Mouse (Mus musculus): ENCODE results near the gene Ankrd34a.

DNA sequence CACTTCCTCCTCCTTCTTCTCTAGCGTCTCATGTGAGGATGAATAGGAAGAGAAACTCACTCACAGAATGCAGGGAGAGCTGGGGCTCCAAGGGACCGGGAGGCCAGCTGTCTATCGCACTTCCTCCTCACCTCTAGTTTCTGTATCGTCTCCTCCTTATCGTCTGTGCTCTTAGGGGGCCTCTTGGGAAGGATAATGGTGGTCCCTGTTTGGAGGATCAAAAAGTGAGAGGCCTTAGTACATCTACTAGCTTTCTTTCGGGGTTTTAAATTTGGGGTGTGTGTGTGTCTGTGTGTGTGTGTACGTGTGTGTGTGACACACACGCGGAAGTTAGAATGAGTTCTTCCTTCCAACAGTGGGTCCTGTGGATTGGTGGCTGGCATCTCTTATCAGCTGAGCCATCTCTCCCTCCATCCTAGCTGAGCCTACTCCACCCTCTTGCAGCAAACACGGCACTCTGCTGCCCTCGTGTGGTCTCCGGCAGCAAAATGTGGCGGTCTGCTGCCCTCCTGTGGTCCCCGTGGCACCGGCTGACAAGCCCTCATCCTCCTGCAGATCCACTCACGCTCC lies 16.5 kb upstream of the Ankrd34a start:
- peak; percentile 89 for TF ChIP-seq CTCF (conservative IDR thresholded peaks at IDR 0.05; ENCODE audit: low read length)
- no peak for TF ChIP-seq POU5F1 (IDR thresholded peaks at IDR 0.05; ENCODE audit: borderline replicate concordance, low read length)

Measured in E14TG2a.4 (cell line).